Mouse (Mus musculus) heart, embryonic 12.5 days (tissue): ENCODE results near the gene Tbc1d4. TPM values are rescaled to one million over a fixed set of nuclear protein-coding genes. Genes with fewer than 3 reads are reported as not detected.

Experiments used
- ATAC-seq: fragments of 200-750 bp; cut with Nextera tagmentation; 2 replicates; pipeline ENCODE4 v1.8.0; 2017; ENCODE audit warnings: moderate TSS enrichment, moderate library complexity; ENCODE audit not compliant: insufficient number of reproducible peaks, low FRiP score
- H3K27ac ChIP-seq: fragments of 300-500 bp; sonication (generic); 2 replicates; pipeline ENCODE4 v1.5.1; 2016; ENCODE audit warnings: mild to moderate bottlenecking, moderate library complexity; ENCODE audit not compliant: poor library complexity, severe bottlenecking
- H3K27me3 ChIP-seq: fragments of 300-500 bp; sonication (generic); replicated peaks from 2 replicates; pipeline ENCODE4 v1.6.1; 2016; ENCODE audit warnings: mild to moderate bottlenecking, moderate library complexity
- H3K36me3 ChIP-seq: fragments of 300-500 bp; sonication (generic); 2 replicates; pipeline ENCODE4 v1.6.1; 2016; ENCODE audit warnings: mild to moderate bottlenecking, moderate library complexity
- H3K4me1 ChIP-seq: fragments of 300-500 bp; sonication (generic); replicated peaks from 2 replicates; pipeline ENCODE4 v1.6.1; 2016; ENCODE audit warnings: mild to moderate bottlenecking
- H3K4me2 ChIP-seq: fragments of 300-500 bp; sonication (generic); 2 replicates; pipeline ENCODE4 v1.6.1; 2016; ENCODE audit warnings: mild to moderate bottlenecking, moderate library complexity
- H3K4me3 ChIP-seq: fragments of 300-500 bp; sonication (generic); 2 replicates; pipeline ENCODE4 v1.5.1; 2016; ENCODE audit warnings: mild to moderate bottlenecking
- H3K9ac ChIP-seq: fragments of 300-500 bp; sonication (generic); 2 replicates; pipeline ENCODE4 v1.6.1; 2016; ENCODE audit warnings: mild to moderate bottlenecking, moderate library complexity
- H3K9me3 ChIP-seq: fragments of 300-500 bp; sonication (generic); replicated peaks from 2 replicates; pipeline ENCODE4 v1.6.1; 2016; ENCODE audit warnings: mild to moderate bottlenecking, moderate library complexity
- WGBS: fragments of 180-500 bp; shearing (Covaris S2); methylation state at CpG from one replicate; pipeline ENCODE4 v1.1.7; 2016; 5-methylcytosine and 5-hydroxymethylcytosine counted together
- polyA plus RNA-seq: library from polyadenylated mRNA; unstranded; fragments of >200 nt; fragmentation: Nextera tagmentation; extraction: Ambion mirVana; gene quantifications from 2 replicates; pipeline ENCODE4 v1.2.1, GENCODE M21; 2016

Gene Tbc1d4
- polyA plus RNA-seq, 1 experiment from 2014 or later, result 28.8 TPM

GRCm38 (mm10) chr14:101466521-101466920, 142.5 kb downstream of the Tbc1d4 start:
- Histone ChIP-seq H3K9ac (no peak overlapping the region), H3K27ac (no peak overlapping the region), H3K4me2 (no peak overlapping the region), H3K36me3 (peaks cover 23% of the 10 kb centered on the region), H3K9me3 (no peaks in the 10 kb centered on the region), H3K27me3 (no peaks in the 10 kb centered on the region), H3K4me3 (no peak overlapping the region), H3K4me1 (no peaks in the 10 kb centered on the region)
- WGBS, result 85% methylated on average over 11 of the region's 11 CpGs
- no peak for ATAC-seq

GRCm38 (mm10) chr14:101465893-101466292, 143.1 kb downstream of the Tbc1d4 start:
- H3K27ac ChIP-seq, result no peak overlapping the region
- H3K4me3 ChIP-seq, result no peak overlapping the region
- 78% methylated on average over 3 of the region's 3 CpGs for WGBS
- no peak overlapping the region for H3K4me2 ChIP-seq
- H3K4me1 ChIP-seq, result no peaks in the 10 kb centered on the region
- H3K27me3 ChIP-seq, result no peaks in the 10 kb centered on the region
- no peaks in the 10 kb centered on the region for H3K9me3 ChIP-seq
- H3K9ac ChIP-seq, result no peak overlapping the region
- ATAC-seq, result no peak
- peaks cover 23% of the 10 kb centered on the region for H3K36me3 ChIP-seq

GRCm38 (mm10) chr14:101460768-101461167, 148.2 kb downstream of the Tbc1d4 start:
- H3K27ac ChIP-seq, result no peak overlapping the region
- peaks cover 3% of the 10 kb centered on the region; the same call in 1 of the 2 replicates for H3K4me1 ChIP-seq
- H3K4me3 ChIP-seq, result no peak overlapping the region
- 35% methylated on average over 6 of the region's 6 CpGs for WGBS
- no peaks in the 10 kb centered on the region for H3K27me3 ChIP-seq
- no peak overlapping the region for H3K9ac ChIP-seq
- no peak for ATAC-seq
- H3K36me3 ChIP-seq, result peaks cover 28% of the 10 kb centered on the region
- no peak overlapping the region for H3K4me2 ChIP-seq
- no peaks in the 10 kb centered on the region for H3K9me3 ChIP-seq

GRCm38 (mm10) chr14:101452915-101453314, 156.1 kb downstream of the Tbc1d4 start:
- no peak overlapping the region for H3K4me3 ChIP-seq
- no peak overlapping the region for H3K27ac ChIP-seq
- H3K27me3 ChIP-seq, result no peaks in the 10 kb centered on the region
- H3K9me3 ChIP-seq, result no peaks in the 10 kb centered on the region
- ATAC-seq, result no peak
- no peak overlapping the region for H3K9ac ChIP-seq
- peaks cover 13% of the 10 kb centered on the region for H3K4me1 ChIP-seq
- 61% methylated on average over 6 of the region's 6 CpGs for WGBS
- peaks cover 31% of the 10 kb centered on the region for H3K36me3 ChIP-seq
- H3K4me2 ChIP-seq, result no peak overlapping the region

- Histone ChIP-seq H3K4me2 (no peak overlapping the region), H3K27ac (no peak overlapping the region), H3K36me3 (peaks cover 46% of the 10 kb centered on the region), H3K27me3 (no peaks in the 10 kb centered on the region), H3K9me3 (no peaks in the 10 kb centered on the region), H3K9ac (no peak overlapping the region), H3K4me1 (peaks cover 10% of the 10 kb centered on the region), H3K4me3 (no peak overlapping the region)
- no peak for ATAC-seq
- 83% methylated on average over 4 of the region's 4 CpGs for WGBS
Measured at GRCm38 (mm10) chr14:101447857-101448256, 161.1 kb downstream of the Tbc1d4 start.

- H3K4me3 ChIP-seq, result no peak overlapping the region
- H3K9me3 ChIP-seq, result no peaks in the 10 kb centered on the region
- H3K4me2 ChIP-seq, result no peak overlapping the region
- H3K27me3 ChIP-seq, result no peaks in the 10 kb centered on the region
- no peak overlapping the region for H3K9ac ChIP-seq
- H3K4me1 ChIP-seq, result no peaks in the 10 kb centered on the region
- H3K36me3 ChIP-seq, result peaks cover 40% of the 10 kb centered on the region
- no peak overlapping the region for H3K27ac ChIP-seq
- WGBS, result 53% methylated on average over 5 of the region's 5 CpGs
- ATAC-seq, result no peak
Measured at GRCm38 (mm10) chr14:101445205-101445604, 163.8 kb downstream of the Tbc1d4 start.

- H3K4me3 ChIP-seq, result no peak overlapping the region
- ATAC-seq, result no peak
- WGBS, result 87% methylated on average over 3 of the region's 3 CpGs
Measured at GRCm38 (mm10) chr14:101437925-101438324, 171.1 kb downstream of the Tbc1d4 start.

GRCm38 (mm10) chr14:101430536-101430935, 178.5 kb downstream of the Tbc1d4 start:
- Histone ChIP-seq H3K27ac (no peak overlapping the region), H3K9me3 (no peaks in the 10 kb centered on the region), H3K9ac (no peak overlapping the region), H3K4me1 (no peaks in the 10 kb centered on the region), H3K4me3 (no peak overlapping the region), H3K27me3 (no peaks in the 10 kb centered on the region), H3K4me2 (no peak overlapping the region), H3K36me3 (no peaks in the 10 kb centered on the region)
- WGBS, result 80% methylated on average over 5 of the region's 5 CpGs
- no peak for ATAC-seq

More at GRCm38 (mm10) chr14:101437925-101438324, 171.1 kb downstream of the Tbc1d4 start:
- Histone ChIP-seq H3K9ac (no peak overlapping the region), H3K4me2 (no peak overlapping the region), H3K27me3 (no peaks in the 10 kb centered on the region), H3K4me1 (no peaks in the 10 kb centered on the region), H3K36me3 (peaks cover 18% of the 10 kb centered on the region), H3K27ac (no peak overlapping the region), H3K9me3 (no peaks in the 10 kb centered on the region)

GRCm38 (mm10) chr14:101428805-101429516, 180.0 kb downstream of the Tbc1d4 start:
- WGBS, result 45% methylated on average over 3 of the region's 3 CpGs
- no peaks in the 10 kb centered on the region for H3K27me3 ChIP-seq
- H3K27ac ChIP-seq, result no peak overlapping the region
- no peaks in the 10 kb centered on the region for H3K4me1 ChIP-seq
- H3K4me2 ChIP-seq, result no peak overlapping the region
- no peak for ATAC-seq
- no peak overlapping the region for H3K9ac ChIP-seq
- no peaks in the 10 kb centered on the region for H3K36me3 ChIP-seq
- H3K9me3 ChIP-seq, result no peaks in the 10 kb centered on the region
- no peak overlapping the region for H3K4me3 ChIP-seq

- H3K4me3 ChIP-seq, result no peak overlapping the region
- H3K27ac ChIP-seq, result no peak overlapping the region
- ATAC-seq, result no peak
- no peaks in the 10 kb centered on the region for H3K4me1 ChIP-seq
- H3K9ac ChIP-seq, result no peak overlapping the region
- 75% methylated on average over 2 of the region's 2 CpGs for WGBS
- 0 out of 2 replicates have a peak, but pooled peaks cover 3% of the 10 kb centered on the region for H3K9me3 ChIP-seq
- H3K4me2 ChIP-seq, result no peak overlapping the region
- H3K36me3 ChIP-seq, result no peaks in the 10 kb centered on the region
- no peaks in the 10 kb centered on the region for H3K27me3 ChIP-seq
Measured at GRCm38 (mm10) chr14:101417679-101418078, 191.3 kb downstream of the Tbc1d4 start.
